Mouse (Mus musculus) thymus, postnatal 4 days (tissue): ENCODE data around the gene Uncx.

ENCODE experiments used
- DNase-seq: peaks from one replicate; pipeline ENCODE4 v3.0.0; 2021

The Uncx gene

DNA sequence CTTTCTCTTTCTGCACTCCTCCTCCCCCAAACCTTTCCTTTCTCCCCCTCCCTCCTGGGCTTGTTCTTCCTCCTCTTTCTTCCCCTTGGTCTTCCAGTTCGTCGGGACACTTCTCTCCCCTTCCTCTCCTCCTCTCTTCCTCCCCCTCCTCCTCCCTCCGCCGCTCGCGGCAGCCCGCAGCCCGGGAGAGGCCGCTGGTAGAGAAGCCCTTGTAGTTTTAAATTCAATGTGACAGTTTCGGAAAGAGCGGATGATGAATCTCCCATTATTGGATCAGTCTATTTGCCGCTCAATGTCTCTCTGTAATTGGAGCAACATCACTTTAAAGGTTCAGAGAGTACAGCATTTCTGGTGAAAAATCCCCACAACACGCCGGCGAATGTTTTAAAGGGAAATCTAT, at the start of gene Uncx:
Gene Uncx, plus strand, starts transcription at position 281 of the 400 bp plus-strand sequence.
- no peak for DNase-seq

DNA sequence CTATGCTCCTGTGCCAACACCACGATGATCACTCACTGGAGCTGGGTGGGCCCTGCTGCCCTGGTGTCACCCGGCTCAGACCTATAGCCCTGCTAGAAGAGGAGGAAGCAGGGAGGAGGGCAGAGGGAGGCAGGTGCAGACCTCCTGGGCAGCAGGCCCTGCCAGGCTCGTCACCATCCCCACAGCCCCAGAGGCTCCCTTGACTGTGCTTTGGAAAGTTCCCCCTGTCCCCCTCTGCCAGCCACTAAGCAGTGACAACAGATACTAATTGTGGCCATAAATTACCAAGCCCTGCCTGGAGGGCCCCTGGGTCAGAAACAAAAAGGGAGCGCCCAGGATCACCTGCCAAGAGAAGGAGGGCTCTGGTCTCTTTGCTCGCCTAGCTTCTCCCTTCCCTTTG, 49.6 kb upstream of the Uncx start:
- DNase-seq, result no peak

GRCm38 (mm10) chr5:139495019-139495669, 48.1 kb upstream of the Uncx start:
- peak; percentile 43 for DNase-seq

GRCm38 (mm10) chr5:139496939-139497338, 46.4 kb upstream of the Uncx start:
- DNase-seq, result no peak

DNA sequence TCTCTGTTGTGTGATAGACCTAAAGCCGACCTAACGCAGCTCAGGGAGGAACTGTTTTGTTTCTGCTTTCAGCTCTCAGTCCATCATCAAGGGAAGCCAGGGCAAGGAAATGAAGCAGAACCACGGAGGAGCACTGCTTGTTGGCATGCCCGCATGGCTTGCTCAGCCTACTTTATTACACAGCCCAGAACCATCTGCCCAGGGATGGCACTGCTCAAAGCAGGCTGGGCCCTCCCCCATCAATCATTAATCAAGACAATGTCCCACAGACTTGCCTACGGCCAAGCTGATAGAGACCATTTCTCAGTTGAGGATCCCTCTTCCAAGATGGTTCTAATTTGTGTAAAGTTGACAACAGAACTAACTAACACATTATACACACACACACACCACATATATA, 44.5 kb upstream of the Uncx start:
- no peak for DNase-seq

- no peak for DNase-seq
Observed at GRCm38 (mm10) chr5:139502281-139502680, 41.0 kb upstream of the Uncx start.

DNA sequence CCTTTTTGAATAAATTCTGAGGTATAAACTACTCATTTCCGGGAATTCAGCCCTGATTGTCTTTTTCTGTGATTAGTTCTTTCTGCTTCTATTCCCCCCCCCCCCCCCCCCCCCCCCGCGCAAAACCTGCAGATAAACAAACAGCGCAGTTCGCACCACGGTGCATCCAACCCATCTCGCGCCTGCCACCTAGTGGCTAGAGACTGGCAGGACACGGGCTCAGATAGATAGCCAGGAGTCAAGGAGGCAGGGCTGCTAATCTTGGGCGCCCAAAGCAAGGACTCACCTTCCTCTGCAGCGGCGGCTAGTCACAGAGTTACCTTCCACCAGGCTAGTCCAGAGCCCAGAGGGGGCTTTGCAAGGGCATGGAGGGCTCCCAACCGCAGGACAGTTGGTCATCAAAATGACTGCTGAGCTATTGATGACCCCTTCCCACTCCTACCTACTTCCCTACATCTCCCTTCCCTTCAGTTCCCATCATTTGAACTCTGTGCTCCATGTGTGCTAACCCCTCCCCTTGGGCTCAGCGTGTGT, 38.2 kb upstream of the Uncx start:
- peak; percentile 92 for DNase-seq

- peak; percentile 30 for DNase-seq
Observed at GRCm38 (mm10) chr5:139506207-139506606, 37.1 kb upstream of the Uncx start.

DNA sequence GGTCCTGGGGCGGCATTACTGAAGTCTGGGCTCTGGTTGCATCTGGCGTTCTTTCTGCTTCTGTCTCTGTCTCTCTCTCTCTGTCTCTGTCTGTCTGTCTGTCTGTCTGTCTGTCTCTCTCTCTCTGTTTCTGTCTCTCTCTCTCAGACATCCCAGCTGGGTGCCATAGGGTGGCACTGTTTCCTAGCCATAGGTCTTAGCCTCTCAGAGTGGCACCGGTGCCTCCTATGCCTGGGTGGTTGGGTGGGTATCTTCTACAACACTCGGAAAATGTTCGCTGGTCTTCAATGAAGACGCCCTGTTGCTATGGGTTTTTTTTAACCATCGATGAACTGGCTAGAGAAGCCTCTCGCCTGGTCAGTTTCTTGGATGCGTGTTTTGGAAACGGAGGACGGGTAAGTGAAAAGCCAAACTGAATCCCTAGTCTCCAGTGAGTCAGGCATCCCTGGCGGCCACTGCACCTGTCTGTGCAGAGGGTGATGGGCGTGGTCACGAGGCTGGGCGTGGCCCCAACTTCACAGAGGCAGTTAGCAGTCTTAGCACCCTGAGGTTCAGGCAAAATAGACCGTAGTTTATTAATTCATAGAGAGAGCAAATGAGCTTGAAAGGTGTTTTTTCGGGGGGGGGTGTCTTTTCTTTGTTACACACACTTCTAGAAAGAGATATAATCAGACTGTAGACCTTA, 32.5 kb upstream of the Uncx start:
- DNase-seq, result peak; percentile 68

DNA sequence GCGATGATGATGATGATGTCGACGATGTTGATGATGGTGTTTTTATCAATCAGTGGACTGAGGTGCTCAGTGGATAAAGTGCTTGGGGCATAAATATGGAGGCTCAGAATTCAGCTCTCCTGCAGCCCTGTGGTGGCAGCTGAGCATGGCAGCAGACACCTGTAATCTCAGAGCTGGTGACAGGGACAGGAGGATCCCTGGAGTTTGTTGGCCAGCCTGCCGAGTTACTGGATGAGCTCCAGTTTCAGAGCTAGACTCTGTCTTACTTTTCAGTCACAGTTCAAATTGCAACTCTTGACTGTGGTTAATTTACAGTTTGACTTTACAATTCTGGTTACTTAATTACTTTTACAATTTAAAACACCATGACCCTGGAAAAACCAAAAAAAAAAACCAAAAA, 31.1 kb upstream of the Uncx start:
- no peak for DNase-seq

- no peak for DNase-seq
Observed at GRCm38 (mm10) chr5:139516281-139516680, 27.0 kb upstream of the Uncx start.

DNA sequence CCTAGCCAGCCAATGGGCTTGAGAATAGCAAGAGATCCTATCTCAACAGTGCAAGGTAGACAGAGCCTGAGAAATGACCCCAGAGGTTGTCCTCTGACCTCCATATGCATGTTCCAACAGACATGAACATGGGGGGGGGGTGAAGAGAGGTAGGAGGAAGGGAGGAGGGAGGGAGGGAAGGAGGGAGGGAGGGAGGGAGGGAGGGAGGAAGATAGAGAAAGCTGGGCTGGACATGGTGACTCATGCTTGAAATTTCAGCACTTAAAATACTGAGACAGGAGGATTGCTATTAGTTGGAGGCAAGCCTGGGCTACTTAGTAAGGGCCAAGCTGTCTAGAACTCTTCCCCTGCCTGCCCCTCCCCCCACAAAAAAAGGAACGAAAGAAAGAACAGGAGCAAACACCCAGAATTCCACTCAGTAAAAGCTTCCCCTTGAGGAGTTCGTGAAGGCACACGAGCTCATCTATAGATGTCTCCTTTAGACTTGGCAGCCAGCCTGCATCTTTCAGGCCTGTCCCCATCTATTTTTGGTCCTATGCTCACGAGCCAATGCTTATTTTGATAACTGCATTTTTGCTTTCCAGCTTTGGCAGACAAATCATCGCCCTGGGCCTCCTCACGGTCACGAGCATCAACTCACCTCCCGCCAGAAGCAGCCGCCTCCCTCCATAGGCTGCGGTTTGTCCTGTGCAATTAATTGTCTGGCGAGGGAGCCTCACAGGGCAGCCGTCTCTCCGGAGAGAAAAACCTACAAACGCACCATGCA, 23.0 kb upstream of the Uncx start:
- DNase-seq, result no peak

DNA sequence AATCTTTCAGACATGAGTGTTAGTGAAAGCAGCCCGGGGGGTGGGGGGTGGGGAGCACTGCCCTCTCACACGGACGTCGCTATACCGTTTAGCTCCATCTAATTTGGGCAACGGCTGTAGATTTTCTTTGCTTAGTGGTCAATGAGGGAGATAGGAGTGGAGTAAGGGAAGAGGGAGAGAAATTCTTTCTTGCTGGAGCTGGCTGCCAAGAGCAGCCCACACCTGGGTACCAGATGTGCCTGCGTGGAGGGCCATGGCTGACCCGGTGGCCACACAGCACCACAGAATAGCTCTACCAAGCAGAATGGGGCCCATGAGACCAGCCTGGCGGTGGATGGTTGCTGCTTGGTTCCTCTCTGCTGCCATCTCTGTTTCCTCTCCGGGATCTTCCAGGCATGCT, 21.3 kb upstream of the Uncx start:
- DNase-seq, result no peak

DNA sequence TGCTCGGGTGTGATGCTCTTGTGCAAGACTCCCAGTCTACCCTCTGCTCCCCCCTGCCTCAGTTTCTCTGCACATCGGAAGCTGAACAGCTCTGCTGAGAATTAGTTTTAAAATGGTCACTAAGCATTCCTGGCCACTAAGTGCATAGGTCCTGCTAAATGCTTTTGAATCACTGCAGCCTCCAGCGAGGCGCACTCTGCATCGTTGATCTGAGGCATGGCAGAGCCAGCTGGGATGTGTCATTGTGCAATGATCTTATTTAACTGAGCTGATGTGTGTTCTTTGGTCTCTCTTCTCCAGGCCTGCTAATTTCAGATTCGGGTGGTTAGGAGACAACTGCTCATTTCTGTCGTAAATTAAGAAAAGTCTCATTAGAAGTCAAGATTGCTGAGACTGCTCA, 14.4 kb upstream of the Uncx start:
- DNase-seq, result no peak

GRCm38 (mm10) chr5:139535386-139535919, 7.8 kb upstream of the Uncx start:
- DNase-seq, result no peak

DNA sequence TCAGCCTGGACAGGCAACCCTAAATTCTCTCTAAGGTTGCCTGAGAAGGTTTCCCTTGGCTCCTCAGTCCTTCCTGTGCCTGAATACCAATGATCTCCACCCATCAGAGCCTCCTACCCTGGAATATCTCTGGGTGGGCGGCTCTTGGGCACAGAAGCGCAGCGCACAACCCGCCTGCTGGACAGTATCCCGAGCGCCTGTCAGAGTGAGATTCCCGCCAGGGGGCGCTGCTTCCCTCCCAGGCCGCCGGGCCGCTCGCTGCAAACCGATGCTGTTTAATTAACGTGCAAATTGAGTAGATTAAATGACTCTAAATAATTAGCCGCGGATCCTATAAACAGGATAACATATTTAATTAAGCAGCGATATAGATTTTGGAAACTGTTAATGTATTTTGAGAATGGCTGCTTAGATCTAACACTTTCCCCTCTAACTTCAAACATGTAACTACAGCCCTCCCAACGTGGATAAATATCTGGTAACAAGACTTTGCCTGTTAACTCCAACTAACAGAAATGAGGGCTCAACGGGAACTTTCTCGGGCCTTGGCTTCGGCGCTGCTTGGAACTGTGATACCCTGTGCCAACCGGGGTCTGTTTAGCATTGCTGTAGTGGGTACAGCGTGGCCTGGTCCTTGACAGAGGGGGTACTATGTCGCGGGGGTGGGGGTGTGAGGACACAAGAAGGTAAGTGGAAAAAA, 6.9 kb upstream of the Uncx start:
- DNase-seq, result peak; percentile 89

- no peak for DNase-seq
Observed at GRCm38 (mm10) chr5:139536911-139537738, 6.2 kb upstream of the Uncx start.

GRCm38 (mm10) chr5:139537739-139538135, 5.6 kb upstream of the Uncx start:
- DNase-seq, result no peak

GRCm38 (mm10) chr5:139541151-139542042, 1.9 kb upstream of the Uncx start:
- no peak for DNase-seq

GRCm38 (mm10) chr5:139542043-139542365, 1.3 kb upstream of the Uncx start:
- no peak for DNase-seq

DNA sequence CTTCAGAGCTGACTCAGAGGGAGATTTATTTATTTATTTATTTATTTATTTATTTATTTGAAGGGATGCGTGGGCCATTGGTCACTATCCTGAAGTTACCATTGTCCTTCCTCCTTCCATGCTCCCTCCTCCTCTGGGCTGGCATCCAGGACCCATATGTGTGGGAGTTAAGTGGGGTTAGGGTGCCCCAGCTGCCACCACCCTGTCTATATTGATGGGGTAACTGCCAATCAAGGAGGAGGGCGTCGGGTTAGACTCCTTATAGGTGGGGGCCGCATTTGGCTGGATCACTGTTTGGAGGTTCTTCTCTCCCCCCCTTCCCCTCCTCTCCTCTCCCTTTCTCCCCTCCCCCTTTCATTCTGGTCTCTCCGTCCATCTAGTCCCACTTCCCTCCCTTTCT, 738 bp upstream of the Uncx start:
- DNase-seq, result no peak
